Mouse (Mus musculus): ENCODE measurements around the gene Lamtor3.
A peak's percentile ranks its signal among the peaks of the same experiment; 100 is the strongest.
"Not testable (repeated sequence)": the region's sequence is repeated elsewhere in the genome, so short reads cannot be mapped to it uniquely, and the experiment has no call there.

Gene Lamtor3

GRCm38 (mm10) chr3:137918172-137918931 is at the start of gene Lamtor3:
Gene Lamtor3 (plus strand): TSS chr3:137918506.
- DNase-seq (ENCODE audit: low spot score): peak; percentile 90

DNA sequence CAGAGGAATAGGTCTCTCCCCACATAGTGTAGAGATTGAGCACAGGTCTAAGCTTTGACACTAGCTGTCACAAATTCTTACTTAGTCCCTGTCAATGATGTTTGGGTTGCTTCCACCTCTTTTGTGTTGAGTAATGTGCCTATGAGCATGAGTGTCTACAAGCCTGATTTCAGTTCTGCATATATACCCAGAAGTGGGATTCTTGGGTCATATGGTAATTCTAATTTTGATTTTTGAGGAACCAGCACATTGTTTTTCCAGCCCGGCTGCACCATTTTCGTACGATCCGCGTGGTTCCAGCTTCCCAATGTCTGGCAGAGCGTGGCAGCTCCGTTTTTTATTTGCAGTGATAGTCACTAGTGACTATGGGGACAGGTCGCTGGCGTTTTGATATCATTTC is 48.9 kb upstream of the Lamtor3 start:
- DNase-seq (ENCODE audit: low spot score): no peak

- DNase-seq (ENCODE audit: low spot score): no peak
These were observed 39.0 kb upstream of the Lamtor3 start for GRCm38 (mm10) chr3:137879313-137879712.

- DNase-seq (ENCODE audit: low spot score): no peak
These were observed 38.1 kb upstream of the Lamtor3 start for GRCm38 (mm10) chr3:137880109-137880748.

GRCm38 (mm10) chr3:137881093-137881492 is 37.2 kb upstream of the Lamtor3 start:
- DNase-seq (ENCODE audit: low spot score): no peak

DNA sequence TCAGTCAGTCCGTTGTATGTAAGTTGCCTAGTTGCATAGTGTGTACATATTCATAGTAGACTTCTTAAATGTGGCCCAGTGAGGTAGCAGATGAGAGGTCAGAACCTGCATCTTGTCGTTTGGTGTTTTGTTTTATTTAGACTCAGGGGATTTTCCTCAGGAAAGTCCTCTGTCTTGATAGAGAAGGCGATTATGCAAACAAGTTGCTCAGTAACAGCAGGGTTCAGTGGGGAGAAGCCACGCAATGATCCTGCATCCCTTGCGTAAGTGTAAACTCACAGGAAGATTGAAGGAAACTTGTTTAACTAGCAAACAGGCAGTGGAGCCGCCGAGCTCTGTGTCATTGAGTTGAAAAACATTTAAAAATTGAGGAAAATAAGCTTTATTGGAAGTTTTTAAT is 30.3 kb upstream of the Lamtor3 start:
- DNase-seq (ENCODE audit: low spot score): peak; percentile 8

DNA sequence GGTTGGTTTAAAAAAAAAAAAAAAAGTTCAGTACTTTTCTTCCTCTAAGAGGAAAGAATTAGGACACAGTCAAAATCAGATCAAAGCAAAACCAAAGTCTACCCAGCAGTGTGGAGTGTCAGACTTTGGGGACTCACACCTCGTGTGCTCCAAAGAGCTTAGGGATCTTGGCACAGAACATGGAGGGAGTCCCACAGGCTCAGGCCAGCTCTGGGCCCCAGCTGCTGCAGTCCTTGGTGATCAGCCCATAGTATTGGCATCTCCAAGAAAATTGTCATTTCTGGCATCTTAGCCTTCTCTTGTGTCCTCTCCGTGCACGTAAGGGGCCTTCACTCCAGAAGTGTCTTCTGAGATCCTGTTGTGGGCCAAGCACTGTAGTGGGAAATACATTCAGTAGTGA is 27.2 kb upstream of the Lamtor3 start:
- DNase-seq (ENCODE audit: low spot score): no peak

GRCm38 (mm10) chr3:137892118-137892517 is 26.2 kb upstream of the Lamtor3 start:
- DNase-seq (ENCODE audit: low spot score): no peak

DNA sequence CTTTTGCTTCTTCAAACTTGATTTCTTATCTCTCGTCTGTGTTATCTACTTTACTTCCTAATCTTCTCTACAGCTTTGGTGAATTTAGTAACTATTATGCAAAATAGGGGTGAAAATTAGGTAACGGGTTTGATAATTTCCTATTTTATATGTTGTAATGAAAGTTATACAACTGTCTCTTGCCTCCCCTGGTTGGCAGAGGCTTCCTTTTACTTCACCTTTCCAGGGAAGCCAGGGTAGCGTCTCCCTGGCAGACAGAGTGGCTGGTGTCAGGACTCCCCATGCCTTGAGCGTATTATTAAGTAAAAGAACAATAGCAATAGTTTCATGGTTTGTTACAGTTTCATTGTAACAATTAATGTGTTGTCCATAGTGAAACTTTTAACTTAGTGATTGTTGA is 24.5 kb upstream of the Lamtor3 start:
- no peak for DNase-seq (ENCODE audit: low spot score)

GRCm38 (mm10) chr3:137895196-137895595 is 23.1 kb upstream of the Lamtor3 start:
- no peak for DNase-seq (ENCODE audit: low spot score)

GRCm38 (mm10) chr3:137896386-137896785 is 21.9 kb upstream of the Lamtor3 start:
- no peak for DNase-seq (ENCODE audit: low spot score)

DNA sequence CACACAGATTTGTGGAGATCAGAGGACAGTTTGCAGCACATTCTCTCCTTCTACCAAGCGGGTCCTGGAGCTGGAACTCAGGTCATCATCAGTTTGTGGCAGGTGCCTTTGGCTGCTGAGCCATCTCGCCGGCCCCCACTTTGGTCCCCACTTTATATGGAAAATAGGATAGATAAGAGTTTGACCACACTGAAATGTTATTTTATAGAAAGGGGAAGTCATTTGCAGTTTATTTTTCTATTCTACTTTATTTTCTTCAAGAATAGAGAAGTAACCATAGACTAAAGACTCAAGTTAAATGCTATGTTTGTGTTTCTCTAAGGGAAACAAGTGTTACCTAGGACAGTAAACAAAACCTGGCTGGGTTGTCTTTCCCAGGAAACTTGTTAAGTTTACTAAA is 21.4 kb upstream of the Lamtor3 start:
- no peak for DNase-seq (ENCODE audit: low spot score)

DNA sequence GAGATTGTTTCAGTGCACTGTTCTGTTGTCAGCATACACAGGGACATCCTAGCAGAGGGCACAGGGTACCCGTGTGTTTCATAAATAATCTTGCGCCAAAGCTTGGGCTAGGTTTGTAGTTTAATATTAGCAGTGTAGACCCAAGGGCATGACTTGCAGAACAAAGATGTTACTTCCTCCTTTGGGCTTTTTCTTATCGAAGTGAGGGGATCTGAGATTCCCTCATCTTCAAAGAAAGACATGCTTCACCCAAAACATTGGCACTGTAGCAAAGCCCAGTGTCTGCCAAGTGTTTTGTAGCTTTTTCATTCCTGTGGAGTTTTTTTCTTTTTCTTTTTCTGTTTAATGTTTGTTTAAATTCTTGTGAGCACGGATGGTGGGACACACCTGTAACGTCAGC is 20.6 kb upstream of the Lamtor3 start:
- no peak for DNase-seq (ENCODE audit: low spot score)

DNA sequence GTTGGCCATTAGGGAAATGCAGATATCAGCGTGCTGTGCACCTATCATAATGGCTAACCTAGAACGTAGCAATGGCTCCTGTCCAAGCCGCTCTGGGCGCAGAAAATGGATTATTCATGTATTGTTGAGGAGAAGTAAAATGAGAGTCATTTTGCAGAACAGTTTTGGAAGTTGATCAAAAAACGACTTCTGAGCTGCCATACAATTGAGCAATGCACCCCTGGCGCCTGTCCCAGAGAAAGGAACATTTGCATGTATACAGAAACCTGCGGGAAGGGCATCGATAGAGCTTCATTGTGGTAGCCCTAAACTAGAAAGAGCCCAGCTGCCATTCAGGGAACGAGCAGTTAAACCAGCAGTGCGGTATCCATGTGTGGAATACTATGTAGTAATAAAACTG is 18.2 kb upstream of the Lamtor3 start:
- no peak for DNase-seq (ENCODE audit: low spot score)

DNA sequence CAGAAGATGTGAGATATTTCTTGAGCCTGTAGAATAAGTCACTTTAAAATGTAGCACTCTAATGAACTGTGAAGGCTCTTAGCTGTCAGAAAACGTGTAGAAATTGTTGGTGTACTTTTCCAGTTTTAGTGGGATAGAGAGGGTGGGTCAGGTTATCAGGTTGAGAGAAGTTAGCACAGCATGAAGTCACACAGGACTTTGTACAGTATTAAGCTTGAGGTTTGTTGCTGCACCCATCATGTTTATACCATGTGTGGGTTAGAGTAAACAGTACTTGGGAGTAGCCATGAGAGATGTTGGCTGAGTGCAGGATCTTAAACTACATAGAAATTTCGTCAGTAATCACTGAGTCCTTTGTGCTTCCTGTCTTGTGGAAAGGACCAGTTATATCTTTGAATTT is 5.2 kb upstream of the Lamtor3 start:
- DNase-seq (ENCODE audit: low spot score): no peak

GRCm38 (mm10) chr3:137914567-137914966 is 3.7 kb upstream of the Lamtor3 start:
- not testable (repeated sequence) for DNase-seq (ENCODE audit: low spot score)

DNA sequence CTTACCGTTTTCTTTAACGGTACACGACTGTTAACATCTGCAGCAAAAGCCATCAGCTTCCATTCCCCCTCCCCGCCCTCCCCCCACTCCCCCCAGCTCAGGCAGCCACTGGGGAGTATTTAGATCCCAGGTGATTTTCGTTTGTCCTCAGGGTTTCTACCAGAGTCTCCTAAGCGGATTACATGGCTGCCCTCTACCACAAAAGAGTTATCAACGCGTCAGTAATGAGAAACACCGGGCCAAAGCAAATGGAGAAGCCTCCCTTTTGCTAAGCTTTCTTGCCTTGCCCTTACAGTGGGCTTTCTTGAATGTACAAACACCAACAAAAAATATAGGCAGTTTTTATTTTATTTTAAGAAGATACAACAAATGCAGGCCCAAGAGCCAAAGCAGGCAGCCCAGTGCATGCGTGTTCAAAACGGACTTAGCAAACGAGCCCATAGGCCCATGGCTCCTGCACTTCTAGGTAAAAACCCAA is 573 bp upstream of the Lamtor3 start:
- DNase-seq (ENCODE audit: low spot score): no peak

DNA sequence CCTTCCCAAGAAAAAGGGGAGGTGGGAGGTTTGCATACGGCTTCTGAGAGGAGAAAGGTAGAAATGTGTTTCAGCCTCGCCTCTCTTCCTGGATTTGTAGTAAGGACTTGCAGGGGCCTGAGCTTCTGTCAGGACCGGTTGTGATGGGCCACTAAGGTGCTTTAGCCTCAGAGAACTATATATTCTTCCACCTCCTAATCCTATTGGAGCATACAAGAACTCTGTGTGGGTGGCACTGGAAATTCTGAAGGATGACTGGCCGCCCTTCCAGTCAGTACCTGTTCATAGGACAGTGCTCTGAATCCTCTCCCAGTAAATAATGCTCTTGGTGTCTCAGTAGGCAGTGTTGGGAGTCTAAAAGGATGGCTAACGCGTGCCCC is 616 bp downstream of the Lamtor3 start:
- DNase-seq (ENCODE audit: low spot score): no peak

DNA sequence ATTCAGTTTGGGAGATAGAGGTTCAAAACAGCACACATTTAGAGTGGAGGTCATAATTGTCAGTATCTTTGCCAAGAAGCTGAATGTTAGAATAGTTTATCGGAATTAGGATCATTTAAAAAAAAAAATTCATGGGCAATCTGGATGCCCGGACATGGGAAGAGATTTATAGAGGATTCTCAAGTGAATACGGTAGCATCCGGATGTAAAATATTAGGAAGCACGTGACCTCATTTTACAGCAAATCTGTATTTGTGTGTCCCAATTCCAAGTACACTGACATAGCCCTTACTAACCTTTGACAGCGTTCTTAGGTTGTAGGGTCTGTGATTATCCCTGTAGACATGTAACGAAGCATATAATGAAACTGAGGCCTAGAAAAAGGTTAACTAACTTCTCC is 1.1 kb downstream of the Lamtor3 start:
- DNase-seq (ENCODE audit: low spot score): no peak

- no peak for DNase-seq (ENCODE audit: low spot score)
These were observed 2.3 kb downstream of the Lamtor3 start for GRCm38 (mm10) chr3:137920594-137920993.

GRCm38 (mm10) chr3:137927010-137927409 is 8.7 kb downstream of the Lamtor3 start:
- DNase-seq (ENCODE audit: low spot score): no peak

DNA sequence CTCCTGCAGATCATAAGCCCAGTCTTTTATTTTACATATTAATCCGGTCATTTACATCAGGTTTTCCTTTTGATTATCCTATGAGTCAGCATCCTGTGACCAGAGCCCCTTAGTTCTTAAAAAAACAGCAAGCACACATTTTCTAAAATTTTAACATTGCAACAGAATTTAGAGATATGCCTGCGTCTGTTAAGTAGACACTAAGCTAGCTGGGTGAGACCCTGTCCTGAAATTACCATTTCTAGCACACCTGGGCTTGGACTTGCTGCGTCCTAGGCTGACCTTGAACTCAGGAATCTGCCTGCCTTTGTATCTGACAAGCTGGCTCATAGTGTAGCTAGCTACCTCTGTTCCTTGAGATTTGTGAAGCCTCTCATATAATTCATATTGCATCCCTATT is 11.6 kb downstream of the Lamtor3 start:
- no peak for DNase-seq (ENCODE audit: low spot score)

DNA sequence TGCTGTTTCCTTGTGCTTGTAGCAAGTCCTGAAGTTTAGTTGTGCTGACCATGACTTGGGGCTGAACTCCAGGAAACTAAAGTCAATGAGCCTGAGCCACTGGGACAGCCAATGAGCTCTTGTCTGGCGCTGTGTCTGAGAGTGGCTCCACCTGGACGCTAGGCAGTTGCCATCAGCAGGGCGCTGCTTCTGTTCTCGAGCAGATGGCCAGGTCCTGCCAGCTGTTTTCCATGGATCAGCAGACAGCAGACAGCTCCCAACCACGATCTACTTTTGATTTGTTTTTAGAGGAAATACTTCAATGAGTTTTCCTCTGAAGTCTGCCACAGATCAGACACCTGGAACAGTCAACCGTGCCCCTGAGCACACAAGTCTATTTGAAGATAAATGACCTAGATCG is 14.4 kb downstream of the Lamtor3 start:
- DNase-seq (ENCODE audit: low spot score): no peak

DNA sequence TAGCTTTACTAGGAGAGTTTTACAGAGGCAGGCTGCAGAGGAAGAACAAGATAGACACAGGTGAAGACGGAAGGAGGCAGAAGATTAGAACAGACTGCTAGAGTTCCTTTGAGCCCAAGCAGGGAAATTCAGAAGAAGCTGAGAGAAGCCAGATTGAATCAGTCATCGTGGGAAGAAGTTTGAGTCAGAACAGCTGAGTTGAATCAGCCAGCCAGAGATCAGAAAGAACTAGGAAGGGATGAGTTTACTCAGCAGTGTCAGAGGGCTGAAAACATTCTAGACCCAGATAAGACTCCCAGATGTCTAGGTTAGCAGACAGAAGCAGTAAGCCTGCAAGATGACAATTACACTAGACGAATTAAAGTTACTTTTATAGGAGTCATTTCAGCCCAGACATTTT is 15.7 kb downstream of the Lamtor3 start:
- no peak for DNase-seq (ENCODE audit: low spot score)

All from yolk sac, embryonic 10.5 days (tissue).